Mouse (Mus musculus): ENCODE data around the gene Ctnna2. TPM values are rescaled to one million over a fixed set of nuclear protein-coding genes. Genes with fewer than 3 reads are reported as not detected.

Ctnna2 gene
- polyA plus RNA-seq, 1 experiment from 2014 or later: not detected

DNA sequence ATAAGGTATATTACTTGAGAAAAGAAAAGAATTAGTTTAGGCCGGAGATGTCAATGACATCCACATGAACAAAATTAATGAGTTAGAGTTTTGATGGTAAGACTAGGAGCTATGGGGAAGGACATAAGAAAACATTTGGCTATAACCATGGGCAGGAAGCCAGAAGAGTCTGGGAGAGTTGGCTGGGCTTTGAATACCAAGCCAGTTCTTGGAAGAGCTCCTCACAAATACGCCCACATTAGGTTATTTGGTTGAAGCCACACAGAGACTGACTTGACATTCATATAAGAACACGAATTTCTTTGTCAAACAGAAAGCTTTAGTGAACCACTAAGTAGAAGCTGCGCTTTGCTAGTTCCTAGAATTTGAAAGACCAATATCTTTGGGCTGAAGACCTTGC lies 554.7 kb downstream of the Ctnna2 start:
- ATAC-seq: no peak
- DNase-seq (ENCODE audit: low read depth, low spot score): no peak
- no peaks in the 10 kb centered on the region for H3K27me3 ChIP-seq
- no peak for TF ChIP-seq CTCF (IDR thresholded peaks at IDR 0.05)
- in situ Hi-C loops (cut with MboI; ENCODE audit: low pct_unique_long_range_greater_than_20kb): no loop called here
- ChIA-PET CTCF (interaction anchor here (0.8 kb wide), 1 partner anchor 16 kb away, joined by 3 read pairs; no protein-coding TSS in a partner anchor), POLR2A (no interaction called here)

DNA sequence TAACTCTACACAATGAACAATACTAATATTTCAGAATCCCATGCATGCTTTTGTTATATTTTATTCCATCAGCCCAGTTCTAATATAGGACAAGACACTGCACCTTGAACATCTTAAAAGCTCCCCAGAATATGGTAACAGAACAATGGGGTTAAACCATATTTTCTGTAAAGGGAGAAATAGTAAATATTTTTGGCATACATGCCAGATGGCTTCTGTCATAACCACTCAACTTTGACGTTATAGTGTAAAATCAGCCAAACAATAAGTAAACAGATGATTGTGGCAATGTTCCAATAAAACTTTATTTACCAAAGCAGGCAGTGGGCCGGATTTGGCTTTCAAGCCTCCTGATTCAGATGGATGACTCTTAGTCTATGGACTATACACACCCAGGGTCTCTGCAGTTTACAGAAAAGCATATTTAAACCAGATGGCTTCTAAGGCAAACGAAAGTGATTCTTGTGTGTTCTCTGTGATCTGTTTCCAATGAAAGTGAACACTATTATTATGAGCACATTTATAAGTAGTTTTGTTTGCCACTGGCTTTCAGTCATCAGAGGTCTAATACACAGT lies 557.8 kb downstream of the Ctnna2 start:
- no peak for TF ChIP-seq CTCF (IDR thresholded peaks at IDR 0.05)
- ChIA-PET POLR2A (interaction anchor here (0.6 kb wide), 1 partner anchor 671 kb away, joined by 3 read pairs; no protein-coding TSS in a partner anchor), CTCF (no interaction called here)
- ATAC-seq: no peak
- no peak for DNase-seq (ENCODE audit: low read depth, low spot score)
- H3K27me3 ChIP-seq: no peaks in the 10 kb centered on the region
- in situ Hi-C loops (cut with MboI; ENCODE audit: low pct_unique_long_range_greater_than_20kb): no loop called here

DNA sequence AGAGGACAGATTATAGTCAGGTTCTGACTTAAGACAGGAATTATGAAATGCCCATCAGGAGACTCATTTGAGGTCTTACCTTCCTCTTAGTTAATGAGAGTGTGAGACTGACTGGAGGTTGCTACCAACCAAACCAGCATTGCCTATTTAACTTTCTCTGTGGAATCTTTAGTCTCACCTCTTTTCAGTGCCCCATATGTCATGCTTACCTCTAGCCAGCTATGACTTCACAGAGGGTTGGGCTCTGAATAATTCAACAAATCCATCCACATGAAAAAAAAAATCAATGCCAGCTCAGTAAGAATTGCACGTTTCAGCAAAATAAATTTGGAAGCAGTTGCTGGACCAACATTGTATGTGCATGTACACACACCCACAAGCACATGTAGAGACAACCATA lies 562.5 kb downstream of the Ctnna2 start:
- CTCF ChIA-PET: interaction anchor here (1.5 kb wide), 1 partner anchor 10 kb away, joined by 4 read pairs; no protein-coding TSS in a partner anchor
- in situ Hi-C loops (cut with MboI; ENCODE audit: low pct_unique_long_range_greater_than_20kb): no loop called here
- DNase-seq (ENCODE audit: low read depth, low spot score) (no peak), ATAC-seq (no peak)
- no peak for TF ChIP-seq CTCF (IDR thresholded peaks at IDR 0.05)
- H3K27me3 ChIP-seq: no peaks in the 10 kb centered on the region
- POLR2A ChIA-PET: no interaction called here

DNA sequence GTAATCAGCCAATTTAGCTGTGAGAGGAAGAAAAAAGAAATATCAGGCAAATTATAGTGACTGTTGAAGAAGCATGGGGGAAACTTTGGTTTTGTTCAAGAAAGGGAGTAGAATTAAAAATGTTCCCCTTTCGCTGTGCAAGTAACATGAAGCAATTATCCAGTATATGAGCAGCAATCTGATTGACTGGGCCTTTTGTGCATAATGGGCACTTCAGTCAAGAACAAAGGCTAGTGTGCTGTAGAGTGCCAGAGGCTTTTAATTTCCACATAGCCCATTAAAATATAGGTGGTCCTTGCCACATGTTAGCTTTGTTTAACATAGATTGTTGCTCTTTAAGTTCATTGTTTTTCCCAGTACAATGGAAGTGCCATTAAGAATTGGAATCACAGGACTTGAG lies 566.0 kb downstream of the Ctnna2 start:
- DNase-seq (ENCODE audit: low read depth, low spot score) (no peak), ATAC-seq (no peak)
- no peaks in the 10 kb centered on the region for H3K27me3 ChIP-seq
- CTCF ChIA-PET: no interaction called here
- no peak for TF ChIP-seq CTCF (IDR thresholded peaks at IDR 0.05)
- in situ Hi-C loops (cut with MboI; ENCODE audit: low pct_unique_long_range_greater_than_20kb): no loop called here
- POLR2A ChIA-PET: no interaction called here

DNA sequence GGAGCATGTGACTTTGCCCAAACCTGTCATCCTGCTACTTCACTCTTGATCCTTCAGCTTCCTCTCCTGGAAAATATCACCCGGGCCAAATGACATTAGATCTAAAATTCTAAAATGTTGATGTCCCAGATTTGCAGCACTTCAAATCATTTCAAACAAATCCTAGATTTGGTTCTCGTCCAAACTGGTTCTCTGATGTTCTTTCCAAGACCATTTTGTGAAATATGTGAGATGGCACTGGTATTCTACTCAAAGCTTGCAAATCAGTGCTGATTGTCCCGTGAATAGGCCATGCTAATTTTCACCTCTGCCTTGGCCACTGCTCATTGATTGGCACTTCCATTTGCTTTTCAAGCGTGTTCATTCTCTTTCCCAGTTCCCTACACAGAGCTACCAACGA lies 571.0 kb downstream of the Ctnna2 start:
- ChIA-PET CTCF (interaction anchor here (1.1 kb wide), 1 partner anchor 17 kb away, joined by 3 read pairs; no protein-coding TSS in a partner anchor), POLR2A (no interaction called here)
- TF ChIP-seq CTCF (IDR thresholded peaks at IDR 0.05): no peak
- in situ Hi-C loops (cut with MboI; ENCODE audit: low pct_unique_long_range_greater_than_20kb): no loop called here
- ATAC-seq (no peak), DNase-seq (ENCODE audit: low read depth, low spot score) (no peak)
- H3K27me3 ChIP-seq: no peaks in the 10 kb centered on the region

DNA sequence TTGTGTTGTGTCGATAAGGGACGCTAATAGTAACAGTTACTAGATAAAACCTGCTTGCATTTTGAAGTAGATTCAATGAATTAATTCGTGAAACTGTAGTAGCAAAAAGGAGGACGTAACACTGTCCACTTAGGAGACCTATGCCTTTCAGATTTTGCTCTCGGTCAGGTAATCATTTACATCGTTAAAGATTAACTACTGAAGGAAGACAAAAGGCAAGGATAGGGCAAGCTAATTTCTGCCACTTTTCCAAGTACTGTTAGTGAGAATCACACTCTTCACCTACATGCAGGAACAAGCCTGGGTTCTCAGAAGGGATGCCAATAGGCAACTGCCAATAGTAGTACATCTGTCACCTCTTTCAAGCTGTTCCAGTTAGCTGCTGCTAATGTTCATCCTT lies 578.7 kb downstream of the Ctnna2 start:
- ChIA-PET CTCF (no interaction called here), POLR2A (no interaction called here)
- no peak for TF ChIP-seq CTCF (IDR thresholded peaks at IDR 0.05)
- ATAC-seq (no peak), DNase-seq (ENCODE audit: low read depth, low spot score) (no peak)
- in situ Hi-C loops (cut with MboI; ENCODE audit: low pct_unique_long_range_greater_than_20kb): no loop called here
- no peaks in the 10 kb centered on the region for H3K27me3 ChIP-seq

DNA sequence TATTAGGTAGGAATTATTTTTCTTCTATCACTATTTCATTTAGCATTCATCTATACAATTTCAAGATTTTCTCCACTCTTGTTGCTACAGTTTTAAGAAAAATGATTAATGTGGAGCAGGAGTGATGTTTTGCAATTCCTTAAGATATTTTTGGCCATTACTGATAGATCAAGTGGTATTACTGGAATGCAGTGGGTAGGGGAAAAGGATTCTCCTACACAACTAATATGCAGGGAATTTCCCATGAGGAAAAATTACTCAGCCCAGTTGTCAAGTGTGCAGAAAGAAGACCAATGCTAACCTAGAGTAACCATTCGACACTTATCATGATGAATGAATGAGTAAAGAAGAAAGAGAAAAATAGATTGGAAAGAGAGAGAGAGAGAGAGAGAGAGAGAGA lies 587.8 kb downstream of the Ctnna2 start:
- DNase-seq (ENCODE audit: low read depth, low spot score): no peak
- no peak for TF ChIP-seq CTCF (IDR thresholded peaks at IDR 0.05)
- in situ Hi-C loops (cut with MboI; ENCODE audit: low pct_unique_long_range_greater_than_20kb): no loop called here
- POLR2A ChIA-PET: no interaction called here
- no peaks in the 10 kb centered on the region for H3K27me3 ChIP-seq
- CTCF ChIA-PET: no interaction called here
- no peak for ATAC-seq

DNA sequence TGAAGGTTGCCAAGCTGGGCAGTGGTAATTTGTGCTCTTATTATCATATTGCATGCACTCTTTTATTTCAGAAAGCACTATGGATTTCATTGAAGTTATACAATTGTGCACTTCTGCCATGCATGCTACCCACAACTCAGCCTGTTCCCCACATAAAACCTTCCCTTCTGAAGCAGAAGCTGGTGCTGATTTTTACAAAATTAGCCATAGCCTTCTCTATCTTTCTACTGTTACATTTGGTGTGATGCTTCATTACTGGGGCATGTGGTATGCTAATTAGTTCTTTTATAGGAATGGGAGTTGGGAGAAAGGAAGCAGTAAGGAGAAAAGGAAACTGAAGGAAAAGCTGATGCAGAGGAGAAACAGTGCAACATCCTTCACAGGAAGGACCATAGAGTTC lies 598.2 kb downstream of the Ctnna2 start:
- in situ Hi-C loops (cut with MboI; ENCODE audit: low pct_unique_long_range_greater_than_20kb): no loop called here
- POLR2A ChIA-PET: no interaction called here
- H3K27me3 ChIP-seq: no peaks in the 10 kb centered on the region
- CTCF ChIA-PET: interaction anchor here (0.8 to 2.1 kb wide), 2 partner anchors 11 to 15 kb away, joined by 3 to 5 read pairs; no protein-coding TSS in a partner anchor
- DNase-seq (ENCODE audit: low read depth, low spot score) (no peak), ATAC-seq (no peak)
- no peak for TF ChIP-seq CTCF (IDR thresholded peaks at IDR 0.05)

DNA sequence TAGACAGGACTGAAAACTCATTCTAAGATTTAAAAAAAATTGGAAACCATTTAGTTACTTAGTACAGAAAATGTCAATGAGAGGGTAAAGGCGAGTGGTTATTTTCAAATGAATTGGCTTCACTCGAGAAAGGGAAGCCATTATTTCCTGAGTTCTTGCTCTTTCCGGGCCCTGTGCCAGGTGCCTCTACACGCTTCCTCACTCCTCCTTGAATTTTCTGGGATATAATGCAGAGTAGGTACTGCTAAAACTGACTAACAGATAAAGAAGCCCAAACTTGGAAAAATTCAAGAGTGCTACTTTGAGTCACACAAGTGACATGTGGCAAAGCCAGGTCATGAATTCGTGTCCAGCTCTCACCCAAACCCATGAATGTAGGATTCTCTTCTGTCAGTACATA lies 606.4 kb downstream of the Ctnna2 start:
- DNase-seq (ENCODE audit: low read depth, low spot score): no peak
- H3K27me3 ChIP-seq: no peaks in the 10 kb centered on the region
- in situ Hi-C loops (cut with MboI; ENCODE audit: low pct_unique_long_range_greater_than_20kb): no loop called here
- no peak for TF ChIP-seq CTCF (IDR thresholded peaks at IDR 0.05)
- no peak for ATAC-seq
- CTCF ChIA-PET: no interaction called here
- POLR2A ChIA-PET: no interaction called here

DNA sequence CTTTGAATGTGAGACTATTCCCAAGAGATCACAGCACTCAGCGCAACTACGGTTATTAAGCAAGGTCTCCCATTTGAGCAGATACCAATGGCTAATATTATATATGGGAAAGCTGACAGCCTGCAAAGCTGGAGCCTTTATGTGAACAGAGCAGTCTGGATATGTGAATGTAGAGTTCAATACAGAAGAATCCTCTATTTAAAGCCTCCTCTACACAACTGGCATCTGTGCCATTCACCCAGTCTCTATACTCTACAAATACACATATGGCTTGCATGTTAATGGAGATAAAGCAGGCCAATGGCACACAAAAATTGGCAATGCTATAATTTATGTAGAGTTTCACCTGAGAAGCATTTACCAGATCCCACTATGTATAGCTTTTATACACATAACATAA lies 608.4 kb downstream of the Ctnna2 start:
- POLR2A ChIA-PET: no interaction called here
- DNase-seq (ENCODE audit: low read depth, low spot score) (no peak), ATAC-seq (no peak)
- TF ChIP-seq CTCF (IDR thresholded peaks at IDR 0.05): no peak
- CTCF ChIA-PET: interaction anchor here (2.2 kb wide), 1 partner anchor 16 kb away, joined by 7 read pairs; no protein-coding TSS in a partner anchor
- in situ Hi-C loops (cut with MboI; ENCODE audit: low pct_unique_long_range_greater_than_20kb): no loop called here
- no peaks in the 10 kb centered on the region for H3K27me3 ChIP-seq

DNA sequence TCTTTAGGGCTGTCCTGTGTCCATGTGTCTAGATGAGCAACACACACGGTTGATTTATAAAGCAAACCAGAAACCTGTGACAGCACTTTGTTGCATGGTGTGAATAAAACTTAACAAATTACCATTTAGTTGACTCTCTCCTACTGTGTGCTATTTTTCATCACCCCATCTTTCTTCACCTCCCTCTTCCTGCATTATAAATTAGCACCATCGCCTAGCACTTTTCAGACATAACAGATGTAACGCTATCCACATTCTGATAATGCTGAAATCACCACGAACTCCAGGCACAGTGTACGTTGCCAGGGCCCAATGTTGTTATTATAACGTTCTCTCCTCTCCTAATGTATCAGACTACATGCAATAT lies 621.0 kb downstream of the Ctnna2 start:
- DNase-seq (ENCODE audit: low read depth, low spot score) (no peak), ATAC-seq (no peak)
- CTCF ChIA-PET: no interaction called here
- POLR2A ChIA-PET: no interaction called here
- in situ Hi-C loops (cut with MboI; ENCODE audit: low pct_unique_long_range_greater_than_20kb): no loop called here
- no peaks in the 10 kb centered on the region for H3K27me3 ChIP-seq
- no peak for TF ChIP-seq CTCF (IDR thresholded peaks at IDR 0.05)
